In genomic region chr16:20371731-20372130, GRCm38 (mm10) we compare ENCODE assay signal across 16 mouse cellular contexts. TPM values are rescaled to one million over a fixed set of nuclear protein-coding genes. Genes with fewer than 3 reads are reported as not detected.
DNase-seq lines count a peak whose midpoint lies in the region; ATAC-seq and TF ChIP-seq lines count a peak whose summit lies in the region.
"Had no signal": no experiment of that assay in that cellular context is flagged by ENCODE, and none has a peak within 500 bp of the region (broad histone marks: within the 10 kb centered on the region; RNA-seq: fewer than 3 reads in every experiment).

No protein-coding gene starts in this region.

- no peak overlapping the region for H3K4me2 ChIP-seq in liver, embryonic 11.5 days
- H3K4me2 ChIP-seq: embryonic facial prominence, embryonic 12.5 days had no signal

- H3K27me3 ChIP-seq in liver, embryonic 11.5 days (replicated peaks; ENCODE audit: control insufficient read depth, insufficient read depth, low read length): no peaks in the 10 kb centered on the region
- H3K27me3 ChIP-seq in forebrain, embryonic 10.5 days (ENCODE audit: poor library complexity, severe bottlenecking): no peaks in the 10 kb centered on the region
- H3K27me3 ChIP-seq: embryonic facial prominence, embryonic 12.5 days had no signal

- no peaks in the 10 kb centered on the region for H3K9me3 ChIP-seq in liver, embryonic 11.5 days (ENCODE audit: control insufficient read depth, low read length)
- no peaks in the 10 kb centered on the region for H3K9me3 ChIP-seq in forebrain, embryonic 10.5 days
- H3K9me3 ChIP-seq: embryonic facial prominence, embryonic 12.5 days had no signal

- H3K4me3 ChIP-seq in liver, embryonic 11.5 days (ENCODE audit: low read depth, low read length): no peak overlapping the region
- no peak overlapping the region for H3K4me3 ChIP-seq in lung, adult 2 months (replicated peaks; ENCODE audit: extremely low read depth, low read depth, low read length)
- no peak overlapping the region for H3K4me3 ChIP-seq in forebrain, embryonic 10.5 days
- H3K4me3 ChIP-seq: embryonic facial prominence, embryonic 12.5 days; left cerebral cortex, adult 2 months had no signal

- TF ChIP-seq CTCF in lung, adult 2 months (IDR thresholded peaks at IDR 0.05; ENCODE audit: insufficient read depth, low read length): no peak

- WGBS in liver, embryonic 11.5 days: 46% methylated on average over 4 of the region's 4 CpGs
- 68% methylated on average over 4 of the region's 4 CpGs for WGBS in lung, adult 2 months
- WGBS in forebrain, embryonic 10.5 days: 78% methylated on average over 4 of the region's 4 CpGs

- H3K4me1 ChIP-seq in liver, embryonic 11.5 days (replicated peaks; ENCODE audit: control insufficient read depth, insufficient read depth, low read length): peaks cover 4% of the 10 kb centered on the region
- no peaks in the 10 kb centered on the region for H3K4me1 ChIP-seq in lung, adult 2 months (ENCODE audit: control insufficient read depth, insufficient read depth, low read length)
- no peaks in the 10 kb centered on the region for H3K4me1 ChIP-seq in forebrain, embryonic 10.5 days
- H3K4me1 ChIP-seq: embryonic facial prominence, embryonic 12.5 days had no signal

- peak overlapping the region; percentile 19 for H3K27ac ChIP-seq in liver, embryonic 11.5 days (ENCODE audit: low read depth, low read length)
- no peak overlapping the region for H3K27ac ChIP-seq in forebrain, embryonic 10.5 days
- H3K27ac ChIP-seq: embryonic facial prominence, embryonic 12.5 days; left cerebral cortex, adult 2 months had no signal

- peak; percentile 31 for DNase-seq in embryo, embryonic 10 days (ENCODE audit: low spot score)
- DNase-seq in embryo, embryonic 9.5 days (ENCODE audit: extremely low spot score): no peak
- DNase-seq in 416B (ENCODE audit: low read depth): peak; percentile 85
- DNase-seq in adrenal gland, postnatal 36 days: peak; percentile 31 to 53
- DNase-seq in liver, embryonic 11.5 days (ENCODE audit: low spot score): no peak
- DNase-seq in lung, adult 2 months: no peak
- DNase-seq in forebrain, embryonic 10.5 days (ENCODE audit: extremely low spot score, low spot score): no peak
- DNase-seq in lung, postnatal 25 days (ENCODE audit: low spot score): no peak
- DNase-seq: kidney, adult 11 months; retina, postnatal 1 day had no signal

- no peak for TF ChIP-seq POLR2A in lung, adult 2 months (IDR thresholded peaks at IDR 0.05; ENCODE audit: borderline replicate concordance, extremely low read depth, low read depth, low read length)

- no peak overlapping the region for H3K9ac ChIP-seq in liver, embryonic 11.5 days (ENCODE audit: low read depth, low read length)
- H3K9ac ChIP-seq: embryonic facial prominence, embryonic 12.5 days had no signal

- H3K36me3 ChIP-seq in liver, embryonic 11.5 days (ENCODE audit: control insufficient read depth, insufficient read depth, low read length): peaks cover 26% of the 10 kb centered on the region
- peaks cover 84% of the 10 kb centered on the region for H3K36me3 ChIP-seq in forebrain, embryonic 10.5 days (replicated peaks)

- peak; percentile 49; the same call in 1 of the 2 replicates for ATAC-seq in liver, embryonic 11.5 days (replicated peaks; ENCODE audit: low FRiP score)
- ATAC-seq: lung, postnatal 0 days had no signal

RNA-seq across cellular contexts. Expression of gene Cyp2ab1, which starts 46.5 kb away (rescaled TPM):
- under 1 TPM; 0.23 to 0.33 TPM for total RNA-seq in adrenal gland, postnatal 36 days (2021)
- not detected in 2 replicates for polyA plus RNA-seq in liver, embryonic 11.5 days (2014; fragmentation: Nextera tagmentation; extraction: Ambion mirVana)
- 3.5 and 4.4 TPM in 2 replicates for polyA plus RNA-seq in lung, adult 2 months (2012; rRNA removed)
- polyA plus RNA-seq in forebrain, embryonic 10.5 days (2016; fragmentation: Nextera tagmentation; extraction: Ambion mirVana): not detected in 2 replicates
- total RNA-seq: left cerebral cortex, adult 2 months had no signal
- polyA plus RNA-seq: embryonic facial prominence, embryonic 12.5 days; frontal cortex, adult 2 months; heart, embryonic 16.5 days; stomach, embryonic 14.5 days had no signal

RNA-seq across cellular contexts. Expression of gene Abcc5, which starts 54.5 kb away (rescaled TPM):
- total RNA-seq in adrenal gland, postnatal 36 days (2021): 10 to 100 TPM; 59.4 to 78.0 TPM
- polyA plus RNA-seq in liver, embryonic 11.5 days (2014; fragmentation: Nextera tagmentation; extraction: Ambion mirVana): 43.6 and 48.2 TPM in 2 replicates
- 108 and 148 TPM in 2 replicates for polyA plus RNA-seq in lung, adult 2 months (2012; rRNA removed)
- 57.1 and 59.8 TPM in 2 replicates for polyA plus RNA-seq in forebrain, embryonic 10.5 days (2016; fragmentation: Nextera tagmentation; extraction: Ambion mirVana)

Comparison
In these comparisons a context has a peak if more than half of its experiments do, and no peak if none do; other contexts are left out.
1. DNase-seq: peak in embryo, embryonic 10 days (single experiment), 416B (single experiment) and adrenal gland, postnatal 36 days (2 of 2); none in embryo, embryonic 9.5 days (single experiment), liver, embryonic 11.5 days (single experiment), lung, adult 2 months (single experiment), forebrain, embryonic 10.5 days (single experiment) and lung, postnatal 25 days (single experiment).